Mouse (Mus musculus) left cerebral cortex, adult 9 months (tissue): ENCODE results near the gene Hist2h3c1.
A peak's percentile ranks its signal among the peaks of the same experiment; 100 is the strongest.
"Not testable (repeated sequence)": the region's sequence is repeated elsewhere in the genome, so short reads cannot be mapped to it uniquely, and the experiment has no call there.

Experiments
- DNase-seq, 2 experiments: peaks; one replicate each; pipeline ENCODE4 v3.0.0; 2022; ENCODE audit warnings: low spot score in 2 of 2

Gene Hist2h3c1

DNA sequence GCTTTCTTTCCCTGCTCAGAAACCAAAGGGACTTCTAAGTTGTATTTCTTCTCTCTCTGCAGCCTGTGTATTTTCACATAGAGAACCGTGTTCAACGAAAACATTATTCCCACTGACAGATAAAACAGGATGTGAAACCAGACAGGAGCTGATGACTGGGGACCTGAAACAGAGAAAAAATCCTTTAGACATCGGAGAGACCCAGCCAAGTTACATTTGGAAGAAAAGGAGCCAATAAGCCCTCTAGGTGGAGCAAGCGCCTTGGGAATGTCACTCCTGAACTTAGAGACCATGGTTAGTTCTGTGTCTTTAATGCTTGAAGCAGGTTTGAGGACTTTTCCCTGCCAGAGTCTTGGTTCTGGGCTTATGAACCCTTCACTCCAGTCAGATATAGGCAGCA is 38.0 kb downstream of the Hist2h3c1 start:
- peak in 1 of 2 experiments; percentile 60 for DNase-seq

DNA sequence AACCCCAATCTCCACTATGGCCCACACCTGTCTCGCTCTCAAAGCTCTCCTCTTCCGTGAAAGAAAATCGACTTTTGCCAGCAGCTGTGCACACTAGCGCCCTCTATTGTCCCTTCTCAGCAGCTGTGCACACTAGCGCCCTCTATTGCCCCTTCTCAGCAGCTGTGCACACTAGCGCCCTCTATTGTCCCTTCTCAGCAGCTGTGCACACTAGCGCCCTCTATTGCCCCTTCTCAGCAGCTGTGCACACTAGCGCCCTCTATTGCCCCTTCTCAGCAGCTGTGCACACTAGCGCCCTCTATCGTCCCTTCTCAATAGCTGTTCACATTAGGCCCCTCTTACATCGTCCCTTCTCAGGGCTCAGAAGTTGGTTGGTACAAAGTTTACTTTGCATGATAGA is 40.8 kb downstream of the Hist2h3c1 start:
- DNase-seq = not testable (repeated sequence)

DNA sequence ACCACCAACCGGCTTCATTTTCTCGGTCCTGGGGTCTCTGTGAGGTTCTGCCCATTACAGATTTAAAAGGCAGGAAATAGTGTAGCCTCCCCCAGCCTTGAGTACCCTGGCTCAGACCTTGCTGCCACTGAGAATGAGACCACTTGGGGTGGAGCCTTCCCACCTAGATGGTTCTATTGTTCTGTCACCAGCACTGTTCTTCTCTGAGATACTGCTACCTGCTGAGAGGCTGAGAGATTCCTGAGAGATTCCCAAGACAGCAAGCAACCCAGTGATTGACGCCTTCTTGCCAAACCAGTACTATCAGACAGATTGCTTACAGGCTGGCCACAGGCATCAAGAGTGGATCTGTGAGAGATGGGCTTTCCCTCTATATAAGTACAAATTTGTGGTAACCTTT is 42.7 kb downstream of the Hist2h3c1 start:
- no peak for DNase-seq

- not testable (repeated sequence) for DNase-seq
These were observed 44.2 kb downstream of the Hist2h3c1 start for GRCm38 (mm10) chr3:96290727-96291126.

DNA sequence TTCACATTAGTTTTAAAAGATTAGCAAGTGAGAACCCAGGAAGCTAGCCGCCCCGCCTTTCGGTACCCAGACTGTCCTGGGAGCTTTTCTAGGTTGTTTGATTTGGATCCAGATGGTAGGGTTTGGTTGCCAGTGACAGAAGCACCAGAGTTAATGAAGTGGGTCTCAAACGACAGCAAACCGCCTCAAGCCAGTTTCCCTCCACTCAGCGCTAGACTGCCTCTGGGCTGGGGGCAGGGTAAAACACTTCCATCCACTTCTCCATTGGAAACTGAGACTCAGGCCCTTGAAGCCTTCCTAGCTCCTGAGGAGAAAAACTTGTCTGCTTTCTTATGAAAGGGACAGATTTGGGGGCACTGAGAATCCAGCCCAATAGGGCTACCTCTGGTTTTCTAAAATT is 46.2 kb downstream of the Hist2h3c1 start:
- no peak for DNase-seq

DNA sequence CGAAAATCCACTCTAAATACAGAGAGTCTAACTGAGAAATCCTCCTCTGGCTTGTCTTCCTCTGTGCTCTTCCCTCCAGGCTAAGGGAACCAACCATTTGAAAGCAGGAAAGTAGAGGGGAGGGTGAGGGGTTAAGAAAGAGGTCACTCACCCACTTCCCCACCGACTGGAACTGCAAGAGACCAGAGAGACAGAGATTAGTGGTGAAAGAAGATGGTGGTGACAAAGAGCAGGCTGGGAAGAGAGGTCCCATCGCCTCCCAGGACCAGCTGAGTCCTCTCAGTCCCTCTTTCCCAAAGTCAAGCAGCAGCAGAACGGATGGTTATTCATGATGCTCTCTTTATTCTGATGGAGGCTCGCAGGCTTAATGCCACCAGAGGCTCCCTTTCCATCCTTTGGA is 46.9 kb downstream of the Hist2h3c1 start:
- no peak for DNase-seq

- no peak for DNase-seq
These were observed 47.3 kb downstream of the Hist2h3c1 start, which contains the start of gene Fcgr1 for GRCm38 (mm10) chr3:96293787-96294186. Gene Fcgr1, minus strand, starts transcription at chr3:96293969.
